ENCODE assay signal across 27 mouse cellular contexts in the genomic region with DNA sequence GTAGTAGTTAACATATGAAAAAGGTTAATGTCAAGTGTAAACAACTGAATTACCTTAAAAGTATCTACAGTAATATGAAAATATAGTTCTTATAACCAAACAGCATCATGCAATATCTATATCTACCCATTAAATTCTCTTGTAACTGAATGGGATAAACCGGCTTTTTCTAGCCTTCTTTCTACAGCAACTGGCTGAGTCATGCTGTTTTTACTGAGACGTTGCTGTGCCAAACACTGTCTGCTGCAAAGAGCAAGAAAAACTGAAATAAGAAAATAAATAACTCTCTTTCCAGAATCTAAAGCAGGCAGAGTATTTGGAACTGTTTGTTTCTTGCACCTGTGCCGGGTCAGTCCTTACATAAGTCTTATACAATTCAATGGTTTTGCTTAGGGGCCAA.
"Had no signal": no experiment of that assay in that cellular context is flagged by ENCODE, and none has a peak within 500 bp of the region (broad histone marks: within the 10 kb centered on the region; RNA-seq: fewer than 3 reads in every experiment).

No protein-coding gene starts in this region.

- H3K4me1 ChIP-seq: heart, embryonic 10.5 days; heart, embryonic 12.5 days; hindbrain, embryonic 10.5 days; hindbrain, embryonic 12.5 days; intestine, embryonic 15.5 days; limb, embryonic 10.5 days; limb, embryonic 12.5 days; liver, embryonic 13.5 days; liver, embryonic 15.5 days had no signal

- H3K9ac ChIP-seq: heart, embryonic 12.5 days; hindbrain, embryonic 12.5 days; hindbrain, embryonic 14.5 days; intestine, embryonic 15.5 days; limb, embryonic 12.5 days; liver, embryonic 13.5 days; liver, embryonic 15.5 days; liver, postnatal 0 days had no signal

- H3K4me3 ChIP-seq: gastrocnemius, adult 2 months; heart, embryonic 10.5 days; heart, embryonic 12.5 days; hindbrain, embryonic 10.5 days; hindbrain, embryonic 12.5 days; intestine, embryonic 15.5 days; limb, embryonic 10.5 days; limb, embryonic 12.5 days; liver, embryonic 13.5 days; liver, embryonic 15.5 days had no signal

- H3K9me3 ChIP-seq: heart, embryonic 10.5 days; heart, embryonic 12.5 days; hindbrain, embryonic 10.5 days; hindbrain, embryonic 12.5 days; intestine, embryonic 15.5 days; limb, embryonic 10.5 days; limb, embryonic 12.5 days; liver, embryonic 13.5 days; liver, embryonic 15.5 days had no signal

- DNase-seq: gastrocnemius, adult 2 months; gastrocnemius, postnatal 10 days; gastrocnemius, postnatal 25 days; heart, adult 18-20 months; heart, postnatal 10 days; heart, postnatal 4 days; kidney, adult 18-20 months; kidney, adult 8-10 months; kidney, postnatal 14 days; kidney, postnatal 36 days; liver; liver, embryonic 13.5 days; liver, postnatal 0 days had no signal

- ATAC-seq: hindbrain, embryonic 16.5 days; inflammation-experienced regulatory T-cells, adult 6 months; intestine, embryonic 15.5 days; intestine, postnatal 0 days; liver, postnatal 0 days had no signal

- H3K27ac ChIP-seq: gastrocnemius, adult 2 months; heart, embryonic 10.5 days; hindbrain, embryonic 10.5 days; hindbrain, embryonic 12.5 days; hindbrain, embryonic 14.5 days; intestine, embryonic 15.5 days; kidney, postnatal 0 days; limb, embryonic 10.5 days; limb, embryonic 12.5 days; liver, embryonic 13.5 days; liver, embryonic 15.5 days had no signal

- H3K36me3 ChIP-seq: heart, embryonic 10.5 days; heart, embryonic 12.5 days; hindbrain, embryonic 10.5 days; hindbrain, embryonic 12.5 days; intestine, embryonic 15.5 days; limb, embryonic 10.5 days; limb, embryonic 12.5 days; liver, embryonic 13.5 days; liver, embryonic 15.5 days had no signal

- H3K27me3 ChIP-seq: heart, embryonic 12.5 days; hindbrain, embryonic 12.5 days; intestine, embryonic 15.5 days; liver, embryonic 13.5 days; liver, embryonic 15.5 days had no signal

- H3K4me2 ChIP-seq: heart, embryonic 12.5 days; hindbrain, embryonic 12.5 days; hindbrain, embryonic 14.5 days; intestine, embryonic 15.5 days; limb, embryonic 12.5 days; liver, embryonic 11.5 days; liver, embryonic 13.5 days; liver, embryonic 15.5 days had no signal
